Mouse (Mus musculus) stomach, embryonic 16.5 days (tissue): Measurements from ENCODE around the gene Cdh12. TPM values are rescaled to one million over a fixed set of nuclear protein-coding genes. Genes with fewer than 3 reads are reported as not detected.
"Not testable (repeated sequence)": the region's sequence is repeated elsewhere in the genome, so short reads cannot be mapped to it uniquely, and the experiment has no call there.

Experiments used
- ATAC-seq: fragments of 200-750 bp; cut with Nextera tagmentation; 2 replicates; pipeline ENCODE4 v1.8.0; 2017; ENCODE audit warnings: moderate number of reproducible peaks, moderate TSS enrichment; ENCODE audit not compliant: insufficient read depth, low FRiP score
- H3K27ac ChIP-seq: fragments of 300-500 bp; sonication (generic); 2 replicates; pipeline ENCODE4 v1.5.1; 2014; ENCODE audit warnings: low read length
- H3K27me3 ChIP-seq: fragments of 300-500 bp; sonication (generic); 2 replicates; pipeline ENCODE4 v1.6.1; 2014; ENCODE audit warnings: low read length, control low read depth, mixed read lengths; ENCODE audit not compliant: control insufficient read depth, insufficient read depth
- H3K36me3 ChIP-seq: fragments of 300-500 bp; sonication (generic); 2 replicates; pipeline ENCODE4 v1.6.1; 2014; ENCODE audit warnings: low read length; ENCODE audit not compliant: control insufficient read depth, insufficient read depth
- H3K4me1 ChIP-seq: fragments of 300-500 bp; sonication (generic); 2 replicates; pipeline ENCODE4 v1.6.1; 2014; ENCODE audit warnings: low read length, control low read depth, mixed read lengths; ENCODE audit not compliant: control insufficient read depth, insufficient read depth
- H3K4me2 ChIP-seq: fragments of 300-500 bp; sonication (generic); 2 replicates; pipeline ENCODE4 v1.6.1; 2014; ENCODE audit warnings: low read depth, low read length, mixed read lengths
- H3K4me3 ChIP-seq: fragments of 300-500 bp; sonication (generic); replicated peaks from 2 replicates; pipeline ENCODE4 v1.5.1; 2014; ENCODE audit warnings: mild to moderate bottlenecking, low read length
- H3K9ac ChIP-seq: fragments of 300-500 bp; sonication (generic); 2 replicates; pipeline ENCODE4 v1.6.1; 2014; ENCODE audit warnings: low read length
- H3K9me3 ChIP-seq: fragments of 300-500 bp; sonication (generic); replicated peaks from 2 replicates; pipeline ENCODE4 v1.6.1; 2016; ENCODE audit warnings: low read length, control low read depth; ENCODE audit not compliant: control insufficient read depth
- WGBS: fragments of 180-500 bp; shearing (Covaris S2); extraction: QIAGEN DNeasy Blood & Tissue Kit; methylation state at CpG from one replicate; pipeline ENCODE4 v1.1.7; 2014; 5-methylcytosine and 5-hydroxymethylcytosine counted together
- polyA plus RNA-seq: library from polyadenylated mRNA; unstranded; fragments of >200 nt; fragmentation: Nextera tagmentation; extraction: Ambion mirVana; gene quantifications from 2 replicates; pipeline ENCODE4 v1.2.1, GENCODE M21; 2015

Gene Cdh12
- polyA plus RNA-seq, 1 experiment from 2014 or later, result 0.66 TPM

GRCm38 (mm10) chr15:21109009-21109841 is 660.2 kb downstream of the Cdh12 start:
- Histone ChIP-seq H3K4me2 (peak overlapping the region; percentile 46), H3K27ac (no peak overlapping the region), H3K9ac (peak overlapping the region; percentile 42; the same call in 1 of the 2 replicates), H3K9me3 (no peaks in the 10 kb centered on the region), H3K4me1 (no peaks in the 10 kb centered on the region), H3K27me3 (no peaks in the 10 kb centered on the region), H3K4me3 (peak overlapping the region; percentile 35), H3K36me3 (no peaks in the 10 kb centered on the region)
- ATAC-seq, result peak; percentile 72; the same call in 1 of the 2 replicates
- WGBS, result 16% methylated on average over 11 of the region's 11 CpGs

GRCm38 (mm10) chr15:21109889-21110500 is 660.9 kb downstream of the Cdh12 start:
- no peaks in the 10 kb centered on the region for H3K27me3 ChIP-seq
- WGBS, result 75% methylated on average over 4 of the region's 4 CpGs

GRCm38 (mm10) chr15:21110874-21111603 is 662.0 kb downstream of the Cdh12 start:
- H3K9ac ChIP-seq, result 0 out of 2 replicates have a peak overlapping the region, but pooled peaks have one; percentile 9
- H3K4me1 ChIP-seq, result no peaks in the 10 kb centered on the region
- peak overlapping the region; percentile 49 for H3K4me2 ChIP-seq
- H3K27ac ChIP-seq, result no peak overlapping the region
- no peaks in the 10 kb centered on the region for H3K9me3 ChIP-seq
- H3K36me3 ChIP-seq, result no peaks in the 10 kb centered on the region
- no peaks in the 10 kb centered on the region for H3K27me3 ChIP-seq
- peak overlapping the region; percentile 32 for H3K4me3 ChIP-seq
- no peak for ATAC-seq
- WGBS, result 16% methylated on average over 23 of the region's 23 CpGs

More at GRCm38 (mm10) chr15:21109889-21110500, 660.9 kb downstream of the Cdh12 start:
- ATAC-seq, result no peak
- Histone ChIP-seq H3K4me1 (no peaks in the 10 kb centered on the region), H3K9ac (no peak overlapping the region), H3K9me3 (no peaks in the 10 kb centered on the region), H3K4me2 (peak overlapping the region; percentile 46; the same call in 1 of the 2 replicates), H3K36me3 (no peaks in the 10 kb centered on the region), H3K4me3 (no peak overlapping the region), H3K27ac (no peak overlapping the region)

GRCm38 (mm10) chr15:21114775-21115174 is 665.7 kb downstream of the Cdh12 start:
- not testable (repeated sequence) for H3K9me3 ChIP-seq, H3K36me3 ChIP-seq, H3K27me3 ChIP-seq, ATAC-seq, H3K4me2 ChIP-seq, H3K4me3 ChIP-seq, H3K9ac ChIP-seq, H3K4me1 ChIP-seq, H3K27ac ChIP-seq
- no CpG with 5 or more reads among the region's 2 CpGs for WGBS

- H3K9ac ChIP-seq, result no peak overlapping the region
- no peaks in the 10 kb centered on the region for H3K4me1 ChIP-seq
- no peaks in the 10 kb centered on the region for H3K27me3 ChIP-seq
- no peaks in the 10 kb centered on the region for H3K36me3 ChIP-seq
- no peak overlapping the region for H3K4me3 ChIP-seq
- H3K27ac ChIP-seq, result no peak overlapping the region
- no peak for ATAC-seq
- no peak overlapping the region for H3K4me2 ChIP-seq
- no peaks in the 10 kb centered on the region for H3K9me3 ChIP-seq
Measured at GRCm38 (mm10) chr15:21130660-21131059, 681.6 kb downstream of the Cdh12 start.

GRCm38 (mm10) chr15:21132999-21133398 is 683.9 kb downstream of the Cdh12 start:
- Histone ChIP-seq H3K27ac (no peak overlapping the region), H3K4me2 (no peak overlapping the region), H3K9me3 (no peaks in the 10 kb centered on the region), H3K36me3 (no peaks in the 10 kb centered on the region), H3K27me3 (no peaks in the 10 kb centered on the region), H3K4me3 (no peak overlapping the region), H3K4me1 (no peaks in the 10 kb centered on the region), H3K9ac (no peak overlapping the region)
- no peak for ATAC-seq

- WGBS, result 84% methylated on average over 4 of the region's 4 CpGs
- no peaks in the 10 kb centered on the region for H3K9me3 ChIP-seq
- no peak for ATAC-seq
- H3K4me2 ChIP-seq, result no peak overlapping the region
- H3K27me3 ChIP-seq, result no peaks in the 10 kb centered on the region
- no peak overlapping the region for H3K9ac ChIP-seq
- H3K4me3 ChIP-seq, result no peak overlapping the region
- H3K36me3 ChIP-seq, result no peaks in the 10 kb centered on the region
- H3K27ac ChIP-seq, result no peak overlapping the region
- H3K4me1 ChIP-seq, result no peaks in the 10 kb centered on the region
Measured at GRCm38 (mm10) chr15:21146896-21147295, 697.8 kb downstream of the Cdh12 start.

GRCm38 (mm10) chr15:21153602-21154001 is 704.5 kb downstream of the Cdh12 start:
- H3K9me3 ChIP-seq, result no peaks in the 10 kb centered on the region
- H3K27me3 ChIP-seq, result no peaks in the 10 kb centered on the region
- H3K4me3 ChIP-seq, result no peak overlapping the region
- H3K27ac ChIP-seq, result no peak overlapping the region
- no peak overlapping the region for H3K9ac ChIP-seq
- H3K4me2 ChIP-seq, result no peak overlapping the region
- H3K4me1 ChIP-seq, result no peaks in the 10 kb centered on the region
- H3K36me3 ChIP-seq, result no peaks in the 10 kb centered on the region
- 89% methylated on average over 3 of the region's 3 CpGs for WGBS
- ATAC-seq, result no peak

GRCm38 (mm10) chr15:21179727-21180126 is 730.7 kb downstream of the Cdh12 start:
- no peak overlapping the region for H3K27ac ChIP-seq
- no peaks in the 10 kb centered on the region for H3K27me3 ChIP-seq
- H3K9me3 ChIP-seq, result no peaks in the 10 kb centered on the region
- no peak for ATAC-seq
- no peak overlapping the region for H3K9ac ChIP-seq
- no peak overlapping the region for H3K4me3 ChIP-seq
- H3K4me1 ChIP-seq, result no peaks in the 10 kb centered on the region
- no peak overlapping the region for H3K4me2 ChIP-seq
- 49% methylated on average over 5 of the region's 5 CpGs for WGBS
- H3K36me3 ChIP-seq, result no peaks in the 10 kb centered on the region
